Mouse (Mus musculus) NIH3T3 (cell line): ENCODE results near the gene Fermt1.

ENCODE experiments used
- DNase-seq: peaks from one replicate; pipeline ENCODE4 v3.0.0-alpha.2; 2012; ENCODE audit warnings: low read depth

Fermt1 gene

DNA sequence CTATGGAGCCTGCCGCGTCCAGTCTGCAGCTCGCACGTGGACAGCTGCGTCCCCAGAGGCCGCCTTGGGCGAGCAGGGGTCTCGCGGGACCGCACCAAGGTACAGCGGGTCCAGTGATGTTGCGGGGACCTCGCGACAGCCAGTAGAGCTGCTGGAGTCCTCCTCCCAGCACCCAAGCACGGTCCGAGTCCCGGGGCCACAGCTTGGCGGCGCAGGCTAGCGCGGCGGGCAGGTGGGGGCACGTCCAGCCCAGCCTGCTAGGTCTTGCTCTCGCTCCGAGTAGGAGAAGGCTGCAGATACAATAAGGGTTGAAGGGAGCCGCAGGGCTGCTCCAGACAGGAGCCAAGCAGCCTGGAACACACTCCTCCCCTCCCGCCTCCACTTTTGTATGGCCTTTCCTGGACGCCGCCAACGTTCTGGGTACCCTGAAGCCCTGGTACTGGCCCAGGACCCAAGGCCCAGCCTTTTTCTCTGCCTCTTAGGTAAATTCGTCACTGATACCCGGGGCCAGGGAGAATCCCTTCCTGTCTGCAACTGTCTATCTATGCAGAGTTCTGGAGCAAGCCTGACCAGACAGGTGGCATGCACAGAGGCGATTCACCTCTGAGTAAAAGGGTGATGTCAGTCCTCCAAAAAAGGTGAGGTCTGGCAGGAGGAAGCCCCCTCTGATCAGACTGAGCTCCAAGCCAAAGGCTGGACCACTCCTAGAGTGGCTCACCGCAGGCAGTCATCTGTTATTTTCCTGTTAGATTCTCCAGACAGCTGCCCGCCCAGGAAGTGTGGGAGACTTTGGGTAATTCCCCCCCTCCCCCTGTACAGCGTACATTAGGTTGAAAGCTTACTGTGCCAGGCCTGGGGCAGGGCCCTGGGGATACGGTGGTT lies at the start of gene Fermt1:
TSS of gene Fermt1 (minus strand) at position 581 of the 882 bp plus-strand sequence.
- DNase-seq: no peak

DNA sequence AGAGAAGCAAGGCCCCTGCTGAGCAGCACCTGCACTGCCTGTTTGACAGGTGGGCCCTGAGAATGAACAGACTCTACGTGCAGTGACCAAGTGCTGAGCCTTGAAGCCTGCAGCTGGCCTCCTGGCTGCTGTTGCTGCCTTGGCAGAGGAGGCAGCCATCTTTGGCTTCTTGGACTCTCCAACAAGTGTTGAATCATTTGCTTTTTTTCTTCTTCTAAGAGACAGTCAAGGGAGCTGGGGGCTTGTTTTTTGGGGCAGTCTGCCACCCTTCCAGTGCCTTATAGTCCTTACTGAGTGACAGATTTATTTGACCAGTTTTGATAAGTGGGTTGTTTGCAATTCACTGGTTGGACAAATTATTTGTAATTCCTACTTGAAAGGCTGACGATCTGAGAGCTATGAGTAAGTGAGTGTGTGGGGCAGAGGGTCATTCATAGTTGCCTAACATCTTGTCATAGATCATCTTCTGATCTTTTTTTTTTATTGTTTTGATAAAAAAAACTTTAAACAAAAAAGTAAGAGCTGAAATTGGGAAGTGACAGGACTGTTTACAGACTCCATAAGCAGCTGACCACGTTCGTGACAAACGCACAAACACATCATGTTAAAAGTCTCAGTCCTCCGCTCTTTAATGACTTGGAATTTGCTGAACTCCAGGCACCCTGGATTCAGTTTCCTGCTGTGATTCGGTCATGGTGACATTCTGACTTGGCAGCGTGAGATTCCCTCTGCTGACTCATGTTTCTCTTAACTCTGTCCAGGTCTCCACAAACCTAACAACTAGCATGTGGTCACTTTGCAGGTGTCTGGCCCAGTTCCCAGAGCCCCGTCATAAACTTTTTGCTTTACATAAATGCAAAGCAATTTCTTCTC lies 47.2 kb upstream of the Fermt1 start:
- peak; percentile 25 for DNase-seq

DNA sequence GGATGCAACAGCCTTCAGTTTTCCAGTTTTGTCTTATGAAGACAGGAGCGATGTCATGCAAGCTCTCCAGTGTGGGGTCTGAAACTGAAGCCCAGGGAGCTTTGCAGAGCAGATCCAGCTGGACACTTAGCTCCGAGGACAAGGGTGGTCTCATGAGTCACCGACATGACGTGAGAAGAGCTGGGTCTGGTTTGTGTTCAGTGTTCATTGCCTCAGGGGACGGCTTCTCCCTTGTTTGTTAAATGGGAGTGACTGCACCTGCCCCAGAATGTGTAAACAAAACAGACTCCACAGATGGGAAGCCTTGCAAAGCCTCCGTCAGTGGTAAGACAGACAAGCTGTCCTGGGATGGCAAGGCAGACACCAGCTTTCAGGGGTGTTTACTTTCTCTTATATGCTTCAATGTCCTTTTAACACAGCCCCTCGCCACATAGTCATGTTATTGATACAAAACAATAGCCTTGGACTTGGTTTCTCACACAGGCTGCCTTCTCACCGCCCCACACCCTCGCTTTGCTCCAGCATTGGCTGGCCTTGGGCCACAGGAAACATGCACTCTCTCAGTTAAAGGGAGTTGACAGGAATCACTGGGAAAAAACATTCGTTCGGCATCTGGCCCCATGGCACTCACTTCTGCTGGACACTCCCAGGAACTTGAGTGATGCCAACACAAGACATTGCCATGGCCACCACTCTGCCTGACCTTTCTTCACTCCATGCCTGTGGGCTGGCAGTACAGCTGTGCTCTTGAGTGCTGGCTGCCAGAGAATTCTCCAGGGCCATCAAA lies 44.3 kb upstream of the Fermt1 start:
- DNase-seq: no peak

DNA sequence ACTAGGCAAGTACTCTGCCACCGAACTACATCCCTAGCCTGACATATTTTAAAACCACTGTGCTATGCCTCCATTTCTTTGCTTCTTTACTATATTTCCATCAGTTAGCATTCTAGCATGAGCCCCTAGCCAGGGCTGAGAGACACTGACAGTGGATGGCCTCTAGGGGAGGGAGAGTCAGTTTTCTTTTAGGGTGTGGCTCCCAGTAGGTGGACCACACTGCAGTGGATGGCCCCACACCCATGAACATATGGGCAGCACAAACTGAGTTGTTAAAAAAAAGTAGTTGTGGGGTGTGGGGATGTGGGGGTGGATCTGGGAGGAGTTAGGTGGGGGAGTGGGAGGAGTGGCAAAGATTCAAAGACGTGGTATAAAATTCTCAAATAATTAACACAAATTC lies 27.6 kb upstream of the Fermt1 start:
- no peak for DNase-seq

DNA sequence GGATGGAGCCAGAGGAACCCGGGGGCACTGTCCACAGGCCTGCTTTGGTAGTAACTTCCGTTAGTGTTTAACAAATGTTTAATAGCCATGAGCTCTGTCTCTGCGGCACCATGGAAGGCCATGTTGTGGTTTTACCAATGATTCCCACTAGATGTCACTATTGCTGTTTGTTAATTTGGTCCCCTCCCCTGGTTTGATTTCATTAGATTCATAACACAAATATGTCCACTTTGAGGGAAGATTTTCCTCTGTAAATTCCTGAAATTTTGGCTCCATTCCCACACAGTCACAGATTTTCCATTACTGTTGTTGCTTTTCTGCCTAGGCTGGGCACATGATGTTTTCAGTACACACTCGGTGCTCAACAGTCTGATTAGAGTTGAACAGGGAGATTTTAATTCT lies 25.1 kb upstream of the Fermt1 start:
- peak; percentile 82 for DNase-seq

DNA sequence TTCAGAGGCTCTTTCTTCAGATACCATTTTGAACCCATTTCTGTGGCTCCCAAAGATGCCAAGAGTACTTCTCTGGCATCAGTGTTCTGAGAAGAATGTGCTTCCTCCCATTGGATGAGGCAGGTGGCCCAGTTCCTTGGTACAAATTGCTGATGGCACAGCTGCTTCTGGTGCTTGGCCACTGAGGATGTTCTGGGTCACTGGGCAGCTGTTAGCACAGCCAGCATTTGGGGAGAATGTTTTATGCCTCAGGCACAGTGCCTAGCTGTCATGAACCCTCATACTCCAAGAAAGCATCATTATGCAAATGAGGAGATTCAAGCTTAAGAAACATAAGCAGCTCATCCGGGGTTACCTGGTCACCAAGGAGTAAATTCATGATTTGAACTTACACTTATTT lies 12.1 kb upstream of the Fermt1 start:
- no peak for DNase-seq

DNA sequence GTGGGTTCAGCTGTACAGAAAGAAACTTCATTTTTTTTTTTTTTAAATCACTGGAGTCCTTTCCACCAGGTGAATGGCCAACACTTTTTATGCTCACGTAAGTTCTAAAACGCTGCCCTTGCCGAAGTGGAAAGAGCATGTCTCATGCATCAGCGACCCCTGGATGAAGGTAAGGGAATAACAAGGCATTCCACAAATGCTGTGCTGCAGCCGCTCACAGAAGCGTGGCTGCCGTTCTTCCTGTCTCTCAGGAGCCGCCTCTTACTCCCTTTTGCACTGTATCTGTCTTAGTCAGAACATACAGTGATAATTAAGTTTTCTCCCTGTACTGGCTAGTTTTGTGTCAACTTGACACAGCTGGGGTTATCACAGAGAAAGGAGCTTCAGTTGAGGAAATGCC lies 6.5 kb upstream of the Fermt1 start:
- DNase-seq: peak; percentile 34

DNA sequence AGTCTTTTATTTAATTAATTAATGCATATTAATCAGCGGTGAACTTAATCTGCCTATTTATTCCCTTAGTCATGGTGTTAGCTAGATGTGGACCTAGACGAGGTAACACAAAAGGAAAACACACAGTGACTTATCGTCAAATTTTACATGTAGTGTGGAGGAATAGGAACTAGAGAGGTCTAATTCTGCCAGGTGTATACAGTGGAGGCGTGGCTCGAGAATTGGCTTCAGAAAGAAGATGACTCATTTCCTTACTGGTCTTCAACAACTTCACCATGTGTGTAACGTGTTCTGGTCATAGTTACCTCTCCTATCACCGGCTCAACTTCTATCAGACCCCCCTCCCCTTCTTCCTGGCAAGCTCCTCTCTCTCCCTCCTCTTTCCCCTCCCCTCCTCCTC lies 2.5 kb upstream of the Fermt1 start:
- no peak for DNase-seq

DNA sequence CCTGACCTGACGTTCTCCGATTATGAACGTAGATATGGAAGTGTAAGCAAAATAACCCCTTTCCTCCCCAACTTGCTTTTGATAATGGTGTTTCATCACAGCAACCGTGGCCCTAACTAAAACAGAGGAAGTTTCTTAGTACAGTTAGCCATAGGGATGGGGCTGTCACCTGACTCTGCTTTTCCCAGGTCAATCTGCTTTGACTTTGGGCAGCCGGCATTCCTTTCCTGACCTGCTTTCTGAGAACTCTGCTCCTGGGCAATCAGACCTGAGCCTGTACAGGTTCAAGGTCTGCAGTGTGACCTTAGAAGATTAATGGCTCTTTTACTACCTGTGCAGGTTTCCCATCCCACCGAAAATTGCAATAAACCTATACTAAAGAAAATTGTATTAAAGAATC lies 1.3 kb upstream of the Fermt1 start:
- no peak for DNase-seq

DNA sequence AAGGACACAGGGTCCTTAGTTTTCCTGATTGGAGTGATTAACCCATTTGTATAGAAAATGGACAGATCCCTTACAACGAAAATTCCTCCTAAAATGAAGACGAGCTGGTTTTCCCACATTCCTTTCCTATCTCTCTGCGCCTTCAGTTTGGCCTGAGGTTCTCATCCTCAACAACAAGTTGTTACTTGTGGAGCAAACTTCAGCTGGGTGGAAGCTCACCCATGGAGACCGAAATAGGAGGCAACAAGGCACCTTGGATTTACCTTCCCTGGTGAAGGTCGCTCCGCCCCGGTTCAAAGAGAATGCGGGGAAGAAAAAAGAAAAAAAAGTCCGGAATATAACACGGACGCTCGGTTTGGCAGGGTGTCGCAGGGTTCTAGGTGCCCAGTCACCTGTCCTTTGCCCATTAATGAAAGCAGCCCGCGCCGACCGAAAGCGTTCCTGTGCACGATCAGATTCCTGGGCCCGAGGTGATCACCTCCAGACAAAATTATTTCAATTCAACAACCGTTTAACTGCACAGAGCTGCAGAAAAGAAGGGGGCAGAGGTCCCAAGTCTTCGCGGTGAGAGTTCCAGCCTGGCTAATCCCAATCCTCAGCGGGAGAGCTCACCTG lies 888 bp downstream of the Fermt1 start:
- no peak for DNase-seq

DNA sequence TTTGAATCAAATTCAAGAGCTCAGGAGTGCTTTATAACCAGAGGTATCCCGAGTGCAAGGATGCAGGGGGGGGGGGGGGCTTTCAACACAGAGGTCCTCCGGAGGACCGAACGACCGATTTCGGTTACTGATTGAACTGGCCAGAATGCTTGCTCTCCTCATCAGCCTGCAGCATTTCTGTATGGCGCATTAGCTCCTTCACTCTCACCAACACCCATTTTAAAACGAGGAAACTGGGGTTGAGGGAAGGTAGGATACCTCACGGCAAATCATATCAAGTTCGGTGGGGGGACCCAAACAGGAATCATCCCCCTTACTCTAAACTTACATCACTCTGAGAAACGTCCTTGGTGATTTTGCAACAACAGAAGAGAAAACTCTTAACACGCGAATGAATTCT lies 1.7 kb downstream of the Fermt1 start:
- DNase-seq: no peak

DNA sequence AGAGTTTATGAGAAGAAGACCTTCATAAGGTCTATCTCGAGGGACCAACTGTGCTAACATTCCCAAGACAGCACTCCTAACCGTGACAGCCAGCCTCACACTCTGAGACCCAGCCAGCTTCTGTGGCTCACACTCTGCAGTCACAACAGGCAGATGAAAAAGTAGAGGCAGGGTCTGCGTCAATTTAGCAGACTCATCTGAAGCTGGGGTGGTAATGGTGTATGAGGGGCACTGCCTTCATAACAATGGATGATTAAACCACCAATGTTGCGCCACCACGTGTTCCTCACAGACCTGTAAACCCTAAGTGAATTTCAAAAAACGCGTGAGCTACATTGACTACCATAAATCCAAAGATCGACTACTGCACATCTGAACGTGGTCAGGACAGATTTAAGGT lies 2.1 kb downstream of the Fermt1 start:
- no peak for DNase-seq

DNA sequence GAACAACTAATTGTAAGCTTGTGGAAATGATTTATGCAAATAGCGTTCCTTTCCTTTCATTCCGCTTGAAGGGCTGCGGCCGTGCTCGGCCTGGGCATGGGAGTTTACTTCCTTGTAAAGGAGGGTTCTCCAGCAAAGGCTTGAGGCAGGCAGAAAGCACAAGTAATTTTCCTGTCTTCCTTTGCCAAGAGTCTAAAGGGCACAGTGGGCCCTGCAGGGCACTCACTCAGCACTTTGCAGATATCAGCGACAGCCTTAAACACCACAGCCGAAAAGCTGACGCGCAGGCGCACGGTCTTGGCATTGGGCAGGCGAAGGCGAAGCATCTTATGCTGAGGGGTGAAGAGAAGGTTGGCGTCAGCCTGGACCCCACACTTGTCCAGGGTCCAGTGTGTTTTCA lies 6.7 kb downstream of the Fermt1 start:
- DNase-seq: no peak

DNA sequence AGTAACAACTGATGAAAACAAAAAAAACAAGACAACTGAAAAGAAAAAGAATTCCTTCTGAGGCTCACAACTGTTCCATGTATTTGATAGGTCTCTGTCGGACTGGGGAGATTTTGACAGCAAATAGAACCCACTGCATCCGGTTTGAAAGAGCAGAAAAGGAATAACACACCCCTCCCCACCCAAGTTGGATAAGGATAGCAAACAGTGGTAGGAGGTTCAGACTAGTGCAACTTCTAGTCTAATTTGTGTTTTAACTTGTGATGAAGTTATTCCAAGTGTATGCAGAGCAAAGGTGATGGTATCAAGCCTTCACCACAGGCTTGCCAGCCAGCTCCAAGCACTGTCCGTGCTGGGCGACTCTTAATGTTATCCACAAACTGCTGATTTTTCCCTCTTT lies 9.5 kb downstream of the Fermt1 start:
- DNase-seq: no peak

DNA sequence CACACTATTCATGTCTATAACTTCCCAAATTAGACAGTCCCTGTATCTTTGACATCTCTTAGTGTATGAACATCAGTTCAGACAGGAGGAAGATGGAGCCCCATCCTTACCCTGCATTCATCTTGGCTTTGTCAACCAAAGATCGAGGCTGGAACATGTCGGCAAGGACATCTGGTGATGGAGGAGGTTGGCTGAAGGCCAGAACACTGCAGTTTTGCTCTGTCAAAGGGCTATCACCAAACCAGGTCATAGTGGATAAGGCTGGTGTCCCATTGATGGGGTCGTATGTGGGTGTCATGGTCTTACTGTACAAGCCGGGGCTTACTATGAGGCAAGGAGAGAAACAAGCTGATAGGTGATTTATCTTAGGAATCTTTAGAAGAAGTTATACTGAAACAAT lies 11.0 kb downstream of the Fermt1 start:
- no peak for DNase-seq

DNA sequence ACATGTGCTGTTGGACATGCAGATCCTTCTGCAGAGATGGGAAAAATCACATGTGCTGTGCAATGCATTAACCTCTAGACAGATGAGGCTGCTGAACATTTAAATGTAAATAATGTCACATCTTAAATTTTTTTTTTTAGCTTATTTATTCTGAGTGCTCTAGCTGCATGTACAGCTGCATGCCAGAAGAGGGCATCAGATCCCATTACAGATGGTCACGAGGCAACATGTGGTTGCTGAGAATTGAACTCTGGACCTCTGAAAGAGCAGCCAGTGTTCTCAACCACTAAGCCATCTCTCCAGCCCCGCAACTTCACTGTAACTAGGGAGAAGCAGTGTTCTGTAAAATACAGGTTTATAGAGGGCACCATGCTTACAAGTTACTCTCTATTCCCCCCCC lies 11.6 kb downstream of the Fermt1 start:
- DNase-seq: no peak

DNA sequence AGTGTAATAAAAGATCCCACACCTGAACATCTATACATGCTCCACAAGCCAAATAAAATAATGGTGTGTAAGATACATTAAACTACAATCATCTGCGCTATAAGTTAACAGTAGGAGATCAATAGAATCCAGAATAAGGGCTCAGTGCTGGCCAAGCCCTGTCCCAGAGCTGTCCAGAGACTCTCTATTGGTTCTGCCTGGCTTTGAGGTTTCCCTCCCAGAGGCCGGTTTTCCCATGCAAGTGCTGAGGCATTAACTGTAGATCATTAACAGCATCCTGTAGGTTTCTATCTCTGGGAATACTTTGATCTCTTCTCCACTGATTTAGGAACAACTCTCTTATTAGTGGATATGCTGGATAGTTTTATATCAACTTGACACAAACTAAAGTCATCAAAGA lies 16.7 kb downstream of the Fermt1 start:
- DNase-seq: no peak

DNA sequence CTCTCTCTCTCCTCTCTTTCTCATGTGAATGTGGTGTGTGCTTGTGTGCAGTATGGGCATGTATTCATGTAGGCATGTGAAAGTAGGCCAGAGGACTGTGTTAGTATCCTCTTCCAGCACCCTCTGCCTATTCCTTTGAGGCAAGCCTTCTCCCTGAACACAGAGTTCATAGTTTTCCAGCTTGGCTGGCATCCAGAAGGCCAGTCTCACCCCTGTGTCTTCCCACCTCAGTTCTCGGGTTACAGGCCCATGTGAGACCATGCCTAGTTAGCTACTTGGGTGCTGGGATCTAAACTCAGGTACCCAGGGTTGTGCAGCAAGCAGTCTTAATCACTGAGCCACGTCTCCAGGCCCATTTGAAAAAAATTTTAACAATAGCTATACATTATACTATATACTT lies 17.8 kb downstream of the Fermt1 start:
- DNase-seq: no peak

DNA sequence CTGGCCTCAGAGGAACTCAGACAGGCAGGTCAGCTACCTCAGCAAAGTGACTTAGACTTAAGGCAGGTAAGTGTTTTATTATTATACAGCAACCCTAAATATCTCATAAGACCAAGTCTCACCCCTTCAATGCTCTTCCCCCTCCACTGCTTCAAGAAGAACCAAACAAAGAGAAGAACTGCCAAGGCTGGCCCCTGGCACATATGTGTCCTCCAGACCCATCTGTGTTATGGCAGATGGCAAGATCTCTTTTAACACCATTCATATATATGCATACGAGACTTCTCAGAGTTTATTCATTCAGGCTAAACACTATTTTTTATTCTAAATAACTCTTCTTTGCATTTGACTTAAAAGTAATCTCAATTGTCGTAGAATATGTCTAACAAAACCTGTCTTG lies 18.4 kb downstream of the Fermt1 start:
- DNase-seq: no peak

DNA sequence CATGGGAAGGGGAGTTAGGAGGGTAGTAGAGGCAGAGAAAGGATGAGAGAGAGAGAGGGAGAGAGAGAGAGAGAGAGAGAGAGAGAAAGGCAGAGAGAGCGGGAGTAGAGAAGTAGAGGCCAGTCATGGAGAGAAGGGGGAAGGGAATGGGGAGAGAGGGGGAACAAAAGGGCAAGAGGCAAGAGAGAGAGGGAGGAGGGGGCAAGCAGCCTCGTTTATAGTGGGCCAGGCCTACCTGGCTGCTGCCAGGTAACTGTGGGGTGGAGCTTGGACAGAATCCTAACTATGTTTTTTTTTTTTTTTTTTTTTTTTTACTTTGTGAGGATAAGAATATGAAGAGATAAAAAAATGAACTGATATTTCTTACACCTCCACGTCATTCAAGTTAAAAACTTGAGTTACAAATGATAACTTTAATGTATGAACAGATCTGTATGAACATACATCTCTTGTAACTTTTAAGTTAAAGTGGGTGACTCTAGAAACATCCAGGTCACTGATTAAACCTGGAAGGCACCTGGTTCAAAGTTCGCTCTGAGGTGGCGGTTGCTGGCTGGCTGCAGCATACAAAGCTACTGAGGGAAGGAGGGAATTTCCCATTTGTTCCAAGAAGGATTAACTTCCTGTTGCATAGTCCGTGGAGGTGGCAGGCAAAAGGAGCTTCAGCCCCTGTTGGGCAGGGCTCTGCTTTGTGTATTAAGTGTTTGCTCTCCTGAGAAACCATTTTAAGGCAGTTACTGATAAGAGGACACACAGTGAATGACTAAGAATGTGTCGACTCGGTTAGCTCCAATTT lies 22.2 kb downstream of the Fermt1 start:
- no peak for DNase-seq
